Mouse (Mus musculus): ENCODE data around the gene Clptm1l.

The Clptm1l gene

DNA sequence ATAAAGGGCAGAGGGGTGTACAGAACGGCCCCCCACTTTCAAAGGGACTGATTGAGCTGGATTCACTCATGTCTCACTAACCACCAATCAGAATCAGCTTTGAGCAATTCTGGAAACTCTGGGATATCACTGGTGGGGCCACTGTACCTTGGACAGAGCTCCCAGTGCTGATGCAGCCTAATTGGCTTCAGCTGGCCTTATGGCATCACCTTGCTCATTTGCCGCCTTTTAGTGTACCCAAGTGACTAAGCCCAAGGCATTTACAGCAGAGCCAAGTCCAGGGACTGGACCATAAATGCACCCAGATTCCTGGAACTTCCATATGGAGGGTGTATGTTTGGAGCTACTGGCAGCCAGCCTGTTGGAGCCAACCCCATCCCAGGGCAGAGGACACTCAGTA, 55.1 kb downstream of the Clptm1l start:
- DNase-seq (ENCODE audit: low read depth, low spot score): peak; percentile 6

DNA sequence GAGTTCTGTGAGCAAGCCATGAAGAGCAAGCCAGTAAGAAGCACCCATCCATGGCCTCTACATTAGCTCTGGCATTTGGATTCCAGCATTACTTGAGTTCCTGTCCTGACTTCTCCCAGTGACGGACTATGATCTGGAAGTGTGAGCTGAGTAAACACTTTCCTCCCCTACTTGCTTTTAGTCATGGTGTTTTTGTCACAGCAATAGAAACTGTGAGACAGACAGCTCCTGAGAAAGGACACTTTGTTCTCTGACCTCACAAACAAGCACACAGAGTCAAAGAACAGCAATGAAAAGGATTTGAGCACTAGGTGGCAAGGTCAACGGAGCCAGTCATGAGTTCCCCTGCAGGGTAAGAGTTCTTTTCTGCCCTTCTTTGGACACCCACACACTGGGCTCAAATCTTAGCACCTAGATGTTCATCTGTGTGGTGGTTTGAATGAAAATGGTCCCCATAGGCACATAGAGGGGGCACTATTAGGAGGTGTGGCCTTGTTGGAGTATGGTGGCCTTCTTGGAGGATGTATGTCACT, 56.4 kb downstream of the Clptm1l start:
- no peak for DNase-seq (ENCODE audit: low read depth, low spot score)
